Mouse (Mus musculus) cerebellum, adult 11 months (tissue): ENCODE measurements around the gene Ncbp3.

ENCODE experiments used
- DNase-seq: peaks from one replicate; pipeline ENCODE4 v3.0.0; 2022

Gene Ncbp3

DNA sequence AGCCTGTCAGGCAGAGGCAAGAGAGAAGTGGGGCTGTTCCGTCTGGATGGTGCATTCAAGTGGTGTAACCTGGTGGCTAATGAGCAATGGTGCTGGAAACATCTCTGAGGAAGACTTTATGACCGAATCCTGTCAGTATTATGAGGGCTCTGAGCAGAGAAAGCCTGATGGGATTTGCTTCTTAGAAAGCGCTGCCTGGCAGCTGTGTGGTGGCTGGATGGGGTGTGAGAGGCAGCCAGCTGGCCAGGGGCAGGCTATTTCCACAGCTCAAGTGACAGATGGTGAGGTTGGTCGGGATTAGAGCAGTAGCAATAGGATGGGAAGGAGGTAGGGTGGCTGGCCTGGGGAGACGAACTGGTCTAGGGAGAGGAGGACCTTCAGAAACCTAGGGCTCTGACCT is 16.0 kb upstream of the Ncbp3 start:
- DNase-seq = no peak

DNA sequence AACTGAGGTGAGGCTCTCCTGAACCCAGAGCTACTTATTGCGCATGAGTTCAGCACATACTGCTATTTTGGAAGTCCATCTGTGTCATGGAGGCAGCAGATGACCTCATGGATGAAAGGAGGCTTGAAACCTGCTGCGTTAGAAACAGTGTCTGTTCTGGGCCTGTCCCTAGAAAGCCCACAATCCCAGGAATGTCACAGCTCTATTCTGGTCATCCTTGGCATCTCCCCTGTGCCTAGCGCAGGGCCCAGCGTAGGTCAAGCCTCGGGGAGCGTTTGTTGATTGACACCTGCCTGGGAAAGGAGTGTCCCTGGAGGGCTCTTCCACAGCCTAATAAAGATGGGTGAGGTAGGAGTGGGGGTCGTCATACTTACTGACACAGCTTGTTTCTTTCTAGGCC is 11.5 kb upstream of the Ncbp3 start:
- DNase-seq = no peak

DNA sequence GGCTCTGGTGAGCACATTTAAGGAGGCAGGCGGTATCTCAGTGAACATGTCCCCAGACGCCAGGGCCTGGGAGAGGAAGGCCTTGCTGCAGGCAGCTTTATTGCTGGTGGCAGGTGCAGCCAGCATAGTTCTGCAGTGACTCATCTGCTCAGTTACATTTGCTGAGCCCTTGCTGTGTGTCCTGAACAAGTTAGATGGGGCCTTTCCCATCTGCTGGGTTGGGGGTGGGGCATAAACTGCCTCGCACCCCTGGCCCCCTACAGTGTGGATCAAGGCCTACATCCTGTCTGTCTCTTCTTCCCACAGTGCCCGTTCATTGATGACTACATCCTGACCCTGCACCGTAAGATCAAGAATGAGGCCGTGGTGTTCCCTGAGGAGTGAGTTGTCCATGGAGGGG is 10.7 kb upstream of the Ncbp3 start:
- no peak for DNase-seq

DNA sequence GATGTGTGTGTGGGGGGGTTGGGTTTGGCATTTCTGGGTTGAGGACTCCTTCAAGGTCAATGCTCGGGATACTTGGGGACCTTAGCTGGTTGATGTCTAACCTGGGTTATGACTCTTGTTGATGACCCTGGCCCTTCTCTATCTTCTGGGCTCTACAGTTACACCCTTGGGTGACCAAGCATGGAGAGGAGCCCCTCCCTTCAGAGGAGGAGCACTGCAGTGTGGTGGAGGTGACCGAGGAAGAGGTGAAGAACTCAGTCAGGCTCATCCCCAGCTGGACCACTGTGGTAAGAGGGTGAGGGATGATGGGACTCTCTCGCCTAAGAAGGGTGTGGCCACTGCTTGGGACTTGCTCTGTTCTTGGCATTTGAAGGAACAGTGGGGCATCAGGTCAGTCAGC is 9.9 kb upstream of the Ncbp3 start:
- no peak for DNase-seq

DNA sequence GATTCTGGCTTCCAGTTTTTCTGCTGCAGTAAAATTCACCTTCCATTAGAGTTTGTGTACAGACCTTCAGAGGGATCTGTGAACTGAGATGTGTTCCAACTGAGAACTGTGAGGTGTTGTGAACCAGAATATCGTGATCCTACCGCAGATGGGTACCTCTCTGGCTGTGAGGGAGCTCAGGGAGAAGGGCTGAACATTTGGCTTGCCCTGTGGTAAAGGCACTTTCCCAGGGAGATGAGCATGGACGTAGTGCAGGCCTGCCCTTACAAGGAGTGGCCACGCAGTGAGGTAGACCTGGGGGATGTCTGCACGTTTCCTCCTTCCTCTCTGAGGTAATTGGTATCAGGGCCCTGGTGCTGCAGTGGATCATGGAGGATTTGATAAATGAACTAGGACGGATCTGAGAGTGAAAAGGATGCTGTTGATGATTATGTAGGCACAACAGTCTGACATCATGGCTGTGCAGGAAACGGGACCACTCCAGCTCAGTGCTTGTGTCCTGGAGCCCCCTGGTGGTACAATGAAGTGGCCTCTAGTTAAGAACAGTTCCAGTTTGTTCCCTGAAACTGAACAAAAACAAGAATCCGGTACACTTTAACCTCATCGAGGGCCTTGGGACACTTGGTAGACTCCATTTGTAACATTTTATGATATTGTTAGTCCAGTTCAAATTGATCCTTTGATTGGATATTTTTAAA is 8.3 kb upstream of the Ncbp3 start:
- no peak for DNase-seq

DNA sequence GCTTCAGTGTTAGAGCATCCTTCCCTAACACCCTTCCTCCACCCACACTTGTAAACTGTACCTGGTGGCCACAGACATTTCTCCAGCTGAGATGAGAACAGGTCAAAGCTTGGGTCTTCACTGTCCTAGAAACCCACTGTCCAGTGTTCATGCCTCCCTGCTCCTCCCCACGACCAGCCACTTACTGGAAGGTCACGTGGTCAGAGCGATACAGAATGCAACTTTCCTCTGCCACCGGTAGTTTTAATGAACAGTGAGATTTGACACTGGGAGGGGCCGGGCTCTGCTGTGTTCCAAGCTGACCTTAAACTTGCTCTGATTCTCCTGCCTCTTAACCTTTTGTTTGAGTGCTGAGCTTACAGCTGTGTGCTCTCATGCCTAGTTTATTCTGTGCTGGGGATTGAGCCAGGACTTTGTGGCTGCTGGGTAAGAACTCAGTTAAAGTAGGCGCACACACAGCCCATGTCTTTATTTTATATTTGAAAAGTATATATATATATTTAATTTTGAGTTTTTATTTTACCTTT is 3.3 kb upstream of the Ncbp3 start:
- no peak for DNase-seq

DNA sequence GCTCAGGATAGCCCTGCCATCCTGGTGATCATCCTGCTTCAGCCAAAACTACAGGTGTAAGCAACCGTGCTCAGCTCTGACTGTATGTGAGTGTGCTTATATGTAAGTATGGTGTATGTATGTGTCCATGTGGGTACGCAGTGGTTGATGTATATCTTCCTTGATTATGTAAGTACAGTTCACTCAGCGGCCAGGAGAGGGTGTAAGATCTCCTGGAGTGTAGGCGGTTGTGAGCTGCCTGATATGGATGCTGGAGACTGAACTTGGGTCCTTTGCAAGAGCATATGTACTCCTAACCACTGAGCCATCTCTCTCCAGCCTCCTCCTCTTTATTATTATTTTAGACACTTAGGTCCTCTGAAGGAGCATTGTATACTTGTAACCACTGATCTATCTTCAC is 2.8 kb upstream of the Ncbp3 start:
- DNase-seq = no peak

DNA sequence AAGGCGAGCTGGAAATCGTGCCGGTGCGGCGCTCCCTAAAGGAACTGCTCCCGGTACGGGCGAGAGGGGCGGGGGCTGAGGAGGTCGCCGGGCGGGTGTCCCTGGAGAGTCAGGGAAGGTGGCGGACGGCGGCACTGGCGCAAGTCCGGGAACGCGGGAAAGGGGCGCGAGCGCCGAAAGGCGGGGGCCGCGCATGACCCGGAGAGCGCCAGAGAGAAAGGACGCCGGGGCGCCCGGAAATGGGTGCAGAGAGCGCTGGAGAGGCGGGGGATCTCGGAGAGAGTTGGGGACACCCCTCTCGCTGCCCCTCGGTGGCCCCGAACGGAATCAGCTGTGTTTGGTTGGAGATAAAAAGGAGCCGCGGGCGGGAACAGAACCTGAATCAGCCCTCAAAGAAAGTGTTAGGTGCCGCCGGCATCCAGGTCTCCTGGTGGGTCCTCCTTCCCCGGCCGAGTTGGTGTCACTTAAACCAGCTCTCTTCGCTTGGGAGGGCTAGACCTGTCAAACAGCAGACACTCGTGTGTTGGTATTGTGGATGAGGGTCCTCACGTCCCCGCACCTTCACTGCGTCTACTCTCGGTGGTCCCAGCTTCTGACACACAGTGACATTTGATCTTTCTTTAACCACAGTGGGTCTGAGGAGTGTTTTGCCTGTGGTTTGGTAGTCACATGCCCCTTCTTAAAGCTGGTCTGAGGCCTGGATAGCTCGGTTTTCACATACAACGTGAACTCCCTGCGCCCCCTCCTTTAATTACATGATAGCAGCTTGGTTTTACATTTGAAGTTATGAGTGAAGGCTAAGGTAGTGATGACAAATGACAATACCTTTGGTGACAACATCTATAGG is 670 bp downstream of the Ncbp3 start:
- DNase-seq = no peak

DNA sequence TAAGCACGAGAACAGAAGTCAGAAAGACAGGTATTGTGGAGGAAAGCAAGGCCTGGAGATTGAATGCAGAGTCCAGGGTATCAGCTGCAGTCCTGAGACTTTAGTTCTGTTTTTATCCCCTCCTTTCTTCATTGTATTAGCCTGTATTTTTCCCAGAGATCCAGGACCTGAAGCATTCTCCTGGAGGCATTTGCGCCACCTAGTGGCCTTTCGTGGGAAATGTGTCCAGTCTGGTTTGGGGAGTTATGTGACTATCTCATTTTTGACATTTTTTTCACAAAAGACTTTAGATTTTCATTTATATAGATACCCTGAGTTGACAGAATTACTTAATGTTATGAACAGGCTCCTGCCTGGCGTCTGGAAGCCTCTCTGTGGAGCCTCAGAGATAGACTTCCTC is 1.8 kb downstream of the Ncbp3 start:
- peak; percentile 68 for DNase-seq

DNA sequence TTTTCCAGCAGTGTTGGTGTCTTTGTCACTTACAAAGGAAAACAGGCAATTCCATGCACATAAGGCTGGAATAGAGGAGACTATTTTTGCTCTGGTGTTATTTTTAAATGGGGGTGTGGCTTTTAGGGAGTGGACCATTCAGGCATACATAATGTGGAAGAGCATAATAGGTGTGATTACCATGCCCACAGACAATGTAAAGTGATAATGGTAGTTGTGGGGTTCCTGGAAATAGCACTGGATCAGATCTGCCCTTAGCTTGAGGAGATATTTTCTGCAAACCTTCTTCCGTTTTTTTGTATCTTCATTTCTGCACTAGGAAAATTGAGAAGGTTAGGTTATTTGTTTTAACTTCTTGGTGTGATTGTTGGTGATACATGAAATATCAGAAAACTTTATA is 5.2 kb downstream of the Ncbp3 start:
- DNase-seq = no peak

DNA sequence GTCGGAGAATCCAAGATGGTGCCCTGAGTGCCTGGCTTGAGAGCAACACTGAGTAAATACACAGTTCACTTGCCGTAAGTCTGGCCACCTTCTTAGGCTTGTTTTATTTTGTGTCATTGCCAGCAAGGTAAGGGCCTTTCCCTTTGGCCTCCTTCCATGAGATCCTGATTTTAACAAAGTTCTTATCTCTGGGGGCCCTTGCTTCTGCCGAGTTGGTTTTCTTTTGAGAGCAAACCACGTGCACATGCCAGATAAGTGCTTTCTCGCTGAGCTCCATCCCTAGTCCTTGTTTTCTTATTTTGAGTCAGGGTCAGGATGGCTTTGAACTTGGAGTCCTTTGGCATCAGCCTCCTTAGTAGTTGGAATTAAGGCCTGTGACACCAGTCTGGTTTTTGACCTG is 10.1 kb downstream of the Ncbp3 start:
- DNase-seq = no peak

DNA sequence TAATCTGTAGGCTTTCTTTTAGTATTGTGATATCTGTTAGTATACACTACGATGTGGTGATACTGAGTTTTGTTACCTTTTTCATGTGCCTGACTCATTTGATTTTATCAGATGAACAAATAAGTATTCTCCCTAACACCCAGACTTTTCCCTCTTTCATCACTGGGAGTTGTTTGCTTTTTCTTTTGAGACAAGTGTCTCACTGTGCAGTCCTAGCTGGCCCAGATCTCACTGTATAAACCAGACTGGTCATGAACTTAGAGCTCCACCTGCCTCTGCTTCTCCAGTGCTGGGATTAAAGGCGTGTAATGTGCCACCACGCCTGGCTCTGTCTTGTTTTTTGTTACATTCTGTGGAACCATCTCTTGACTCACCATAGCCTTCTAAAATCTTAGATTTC is 12.0 kb downstream of the Ncbp3 start:
- DNase-seq = no peak

DNA sequence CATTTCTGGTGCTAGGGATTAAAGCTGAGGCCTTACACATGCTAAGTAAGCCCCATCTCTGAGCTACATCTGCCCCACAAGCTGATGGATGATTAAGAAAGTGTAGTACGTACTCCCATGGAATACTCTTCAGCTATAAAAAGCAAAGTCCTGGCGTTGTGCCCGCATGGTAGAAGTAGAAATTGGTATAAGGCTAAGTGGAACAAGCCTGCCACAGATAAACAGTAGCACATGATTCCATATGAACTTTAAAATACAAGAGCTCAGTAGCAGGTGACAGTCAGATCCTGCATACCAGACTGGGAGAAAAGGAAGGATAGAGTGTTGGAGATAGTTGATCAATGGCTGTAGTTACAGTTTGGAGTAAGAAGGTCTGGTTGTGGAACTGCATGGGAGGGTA is 13.8 kb downstream of the Ncbp3 start:
- no peak for DNase-seq

DNA sequence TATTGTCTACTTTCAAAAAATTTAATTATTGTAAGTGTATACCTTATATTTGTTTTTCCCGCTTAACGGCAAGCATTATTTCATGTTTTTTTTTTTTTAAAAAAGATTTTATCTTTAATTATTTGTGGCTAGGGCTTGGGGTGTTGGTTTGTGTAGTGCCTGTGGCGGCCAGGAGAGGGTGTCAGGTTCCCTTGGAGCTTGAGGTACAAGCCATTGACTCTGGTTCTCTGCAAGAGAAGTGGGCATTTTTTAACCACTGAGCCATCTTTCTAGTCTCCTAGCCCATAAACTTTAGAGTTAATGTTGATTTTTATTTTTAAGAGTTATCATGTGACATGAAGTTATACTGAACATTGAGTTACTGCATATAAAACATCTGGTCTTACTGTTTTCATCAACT is 24.3 kb downstream of the Ncbp3 start:
- DNase-seq = no peak

DNA sequence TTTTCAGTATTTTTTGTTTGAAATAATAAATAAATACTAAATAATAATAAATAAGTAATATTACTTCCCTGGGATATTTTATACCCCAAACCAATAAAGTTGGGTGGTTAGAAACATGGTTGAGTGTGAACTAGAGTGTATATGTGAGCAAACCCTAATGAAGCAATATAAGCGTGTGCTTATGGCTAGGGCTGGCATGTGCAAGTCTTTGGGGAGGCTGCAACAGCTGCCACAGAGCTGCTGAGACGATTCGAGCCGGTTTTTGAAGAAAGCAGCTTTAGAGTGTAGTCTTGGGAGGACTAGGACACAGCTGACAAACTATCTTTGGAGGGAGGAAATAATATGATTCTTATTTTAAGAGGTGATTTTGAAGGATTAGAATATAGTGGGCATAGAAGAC is 28.7 kb downstream of the Ncbp3 start:
- DNase-seq = no peak

DNA sequence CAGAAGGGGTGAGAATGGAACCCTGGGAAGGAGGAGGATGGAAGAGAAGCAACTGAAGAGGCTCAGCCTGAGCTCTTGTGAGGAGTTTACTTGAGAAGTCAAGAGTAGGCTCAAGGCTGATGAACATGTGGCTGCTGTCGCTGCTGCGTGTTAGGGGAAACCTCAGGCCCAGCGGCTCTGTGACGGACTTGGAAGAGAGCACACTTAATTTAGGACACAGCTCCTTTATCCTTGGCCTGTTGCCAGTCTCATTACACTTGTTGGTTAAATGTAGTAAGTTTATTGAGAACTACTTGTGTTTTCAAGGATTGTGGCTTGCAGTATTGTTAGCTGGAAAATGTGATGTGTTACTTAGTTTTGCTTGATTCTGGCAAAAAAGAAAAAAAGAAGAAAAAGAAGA is 29.1 kb downstream of the Ncbp3 start:
- DNase-seq = no peak

DNA sequence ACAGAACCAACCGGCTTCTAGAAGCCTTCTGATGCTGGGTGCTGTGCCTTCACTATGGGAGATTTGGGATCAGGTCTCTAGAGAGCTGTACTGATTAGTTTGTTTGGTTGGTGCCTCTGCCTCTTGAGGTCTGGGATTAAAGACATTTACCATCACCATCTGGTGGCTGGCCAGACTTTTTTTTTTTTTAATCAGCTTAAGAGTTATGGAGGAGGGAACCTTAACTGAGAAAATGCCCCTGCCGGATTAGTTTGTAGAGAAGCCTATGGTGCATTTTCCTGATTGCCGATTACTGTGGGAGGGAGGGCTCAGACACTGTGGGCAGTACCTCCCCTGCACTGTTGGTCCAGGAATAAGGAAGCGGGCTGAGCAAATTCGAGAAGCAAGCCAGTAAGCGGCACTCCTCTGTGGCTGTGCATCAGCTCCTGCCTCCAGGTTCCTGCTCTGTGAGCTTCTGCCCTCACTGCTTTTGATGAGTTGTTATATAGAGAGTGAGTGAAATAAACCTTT is 29.7 kb downstream of the Ncbp3 start:
- DNase-seq = no peak

DNA sequence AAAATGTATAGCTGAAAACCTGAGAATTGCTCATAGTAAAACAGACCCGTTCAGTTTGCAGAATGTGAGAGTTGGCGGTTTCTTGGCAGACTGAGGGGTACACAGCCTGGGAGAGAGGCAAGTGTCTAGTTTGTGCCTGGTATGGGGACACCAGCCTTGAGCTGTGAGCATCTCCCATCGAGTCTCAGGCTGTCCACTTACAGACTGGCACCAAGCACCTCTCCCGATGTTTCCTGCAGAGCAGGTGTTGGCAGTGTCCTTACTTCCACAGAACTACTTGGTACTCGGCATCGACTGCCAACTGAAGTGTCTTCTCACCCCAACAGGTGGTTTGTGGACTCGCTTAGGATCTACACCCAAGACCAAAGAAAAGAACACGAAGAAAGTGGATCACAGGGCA is 31.0 kb downstream of the Ncbp3 start:
- no peak for DNase-seq

DNA sequence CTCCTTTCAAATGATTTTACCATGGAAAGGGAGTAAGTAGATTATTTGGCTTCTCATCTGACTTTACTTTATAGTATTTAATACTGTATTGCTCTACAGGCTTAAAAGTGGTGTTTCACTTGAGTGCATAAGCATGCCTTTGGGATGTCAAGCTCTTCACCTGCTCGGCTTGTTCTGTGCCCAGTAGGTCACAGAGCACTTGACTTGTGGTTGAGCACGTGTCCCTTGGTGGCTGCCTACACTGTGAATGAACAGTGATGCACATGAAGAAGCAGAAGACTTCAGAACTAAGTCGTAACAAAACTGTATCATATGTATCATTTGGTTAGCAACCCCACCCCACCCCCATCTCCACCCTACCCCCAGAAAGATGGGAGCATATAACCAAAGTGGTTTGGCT is 32.7 kb downstream of the Ncbp3 start:
- no peak for DNase-seq

DNA sequence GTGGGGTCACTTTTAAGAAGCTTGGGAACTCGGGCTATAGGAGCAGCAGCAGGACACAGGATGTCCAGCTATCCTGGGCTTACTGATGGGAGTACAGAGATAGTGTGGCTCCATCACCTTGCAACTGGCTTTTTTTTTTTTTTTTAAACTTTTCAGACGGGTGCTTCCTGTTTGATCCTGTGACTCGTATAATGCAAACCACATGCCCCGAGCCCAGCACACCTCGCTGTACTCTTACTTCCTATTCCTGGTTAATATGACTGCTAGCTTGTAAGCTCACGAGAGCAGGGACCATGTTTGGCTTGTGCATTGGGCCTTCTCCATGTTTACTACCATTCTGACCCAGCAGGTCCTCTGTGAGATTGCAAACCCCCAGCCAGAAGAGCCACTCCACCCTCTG is 36.7 kb downstream of the Ncbp3 start:
- no peak for DNase-seq

DNA sequence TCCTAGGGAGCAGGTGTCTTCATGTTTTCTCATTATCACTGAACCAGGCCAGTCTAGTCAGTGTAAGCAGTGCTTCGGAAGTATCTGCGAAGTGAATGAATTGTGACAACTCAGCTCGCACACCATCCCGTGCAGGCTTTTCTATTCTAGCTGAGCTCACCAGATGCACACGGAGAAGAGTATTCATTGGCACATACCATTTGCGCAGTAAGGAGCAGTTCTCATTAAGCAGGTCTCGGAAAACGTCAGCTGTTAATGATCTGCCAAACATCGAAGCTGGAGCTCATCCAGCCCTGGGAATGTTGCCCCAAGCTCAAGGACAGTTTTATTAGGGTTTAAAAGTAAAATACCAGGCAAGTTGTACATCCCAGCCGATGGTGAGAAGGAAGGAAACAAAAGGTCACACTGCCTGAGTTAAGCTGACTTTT is 37.2 kb downstream of the Ncbp3 start:
- DNase-seq = no peak

DNA sequence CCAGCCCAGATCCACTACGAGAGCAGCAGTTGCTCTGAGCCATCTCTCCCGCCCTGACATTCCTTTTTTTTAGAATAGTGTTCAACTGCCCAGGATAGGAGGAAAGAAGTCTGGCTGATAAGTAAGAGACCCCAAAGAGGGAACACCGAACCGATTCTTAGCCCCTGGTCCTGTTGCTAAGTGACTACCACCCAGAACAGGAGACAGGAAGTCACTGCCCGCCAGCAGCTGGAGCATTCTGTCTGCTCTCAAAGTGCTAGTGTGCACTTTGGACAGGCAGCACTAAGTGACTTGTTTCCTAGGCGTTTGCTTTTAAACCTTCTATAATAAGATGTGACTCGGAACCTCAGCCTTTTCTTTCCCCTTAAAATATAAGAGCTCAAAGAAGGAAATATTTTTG is 37.8 kb downstream of the Ncbp3 start:
- no peak for DNase-seq

DNA sequence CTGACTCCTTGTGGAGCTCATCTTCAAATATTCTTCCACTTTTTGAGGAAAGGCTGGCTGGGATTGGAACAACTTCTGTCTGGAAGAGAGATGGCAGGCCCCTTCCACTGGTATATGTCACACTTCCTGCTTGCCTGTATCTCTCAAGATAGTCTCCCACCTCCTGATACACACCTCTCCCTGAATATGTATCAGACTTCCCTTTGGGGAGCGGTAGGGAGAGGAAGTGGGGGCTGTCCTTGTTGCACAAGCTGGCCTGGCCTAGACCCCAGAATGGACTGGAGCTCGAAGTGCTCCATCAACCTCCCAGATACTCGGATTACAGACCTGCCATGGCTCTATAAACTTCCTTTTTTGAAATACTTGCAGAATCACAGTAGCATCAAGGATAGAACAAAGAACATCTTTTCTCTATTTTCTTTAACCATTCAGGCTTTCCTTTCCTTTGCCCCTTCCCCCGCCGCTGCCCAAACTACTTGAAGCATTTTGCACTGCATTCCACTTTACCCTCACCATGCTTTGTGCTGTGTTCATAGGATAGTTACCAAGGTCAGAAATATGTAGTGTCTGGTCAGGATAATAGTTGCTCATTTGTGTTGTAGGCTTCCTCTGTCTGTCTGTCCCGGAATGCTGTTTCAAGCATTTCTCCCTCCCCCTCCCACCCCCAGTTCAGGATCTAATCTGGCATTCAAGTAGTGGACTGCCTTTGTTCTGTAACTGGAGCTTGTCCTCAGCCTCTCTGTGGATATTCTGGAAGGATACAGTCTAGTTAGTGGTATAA is 40.3 kb downstream of the Ncbp3 start:
- DNase-seq = no peak
